Mouse (Mus musculus) embryonic facial prominence, embryonic 15.5 days (tissue): Measurements from ENCODE around the gene Hyal2. TPM values are rescaled to one million over a fixed set of nuclear protein-coding genes. Genes with fewer than 3 reads are reported as not detected.
A peak's percentile ranks its signal among the peaks of the same experiment; 100 is the strongest.

Experiments used
- ATAC-seq: fragments of 200-750 bp; cut with Nextera tagmentation; 2 replicates; pipeline ENCODE4 v1.8.0; 2017; ENCODE audit warnings: low read depth, moderate TSS enrichment; ENCODE audit not compliant: insufficient number of reproducible peaks, low FRiP score, low TSS enrichment
- H3K27ac ChIP-seq: fragments of 300-500 bp; sonication (generic); replicated peaks from 2 replicates; pipeline ENCODE4 v1.5.1; 2015; ENCODE audit warnings: mild to moderate bottlenecking, inconsistent platforms
- H3K27me3 ChIP-seq: fragments of 300-500 bp; sonication (generic); 2 replicates; pipeline ENCODE4 v1.6.1; 2015; ENCODE audit warnings: inconsistent platforms
- H3K36me3 ChIP-seq: fragments of 300-500 bp; sonication (generic); 2 replicates; pipeline ENCODE4 v1.6.1; 2015; ENCODE audit warnings: mild to moderate bottlenecking, inconsistent platforms
- H3K4me1 ChIP-seq: fragments of 300-500 bp; sonication (generic); 2 replicates; pipeline ENCODE4 v1.6.1; 2015; ENCODE audit warnings: inconsistent platforms
- H3K4me2 ChIP-seq: fragments of 300-500 bp; sonication (generic); replicated peaks from 2 replicates; pipeline ENCODE4 v1.6.1; 2015; ENCODE audit warnings: mild to moderate bottlenecking, inconsistent platforms
- H3K4me3 ChIP-seq: fragments of 300-500 bp; sonication (generic); replicated peaks from 2 replicates; pipeline ENCODE4 v1.5.1; 2015; ENCODE audit warnings: mild to moderate bottlenecking, inconsistent platforms
- H3K9ac ChIP-seq: fragments of 300-500 bp; sonication (generic); 2 replicates; pipeline ENCODE4 v1.6.1; 2015; ENCODE audit warnings: inconsistent platforms
- H3K9me3 ChIP-seq: fragments of 300-500 bp; sonication (generic); replicated peaks from 2 replicates; pipeline ENCODE4 v1.6.1; 2016; ENCODE audit warnings: inconsistent platforms
- WGBS: fragments of 180-500 bp; shearing (Covaris S2); methylation state at CpG from one replicate; pipeline ENCODE4 v1.1.7; 2015; 5-methylcytosine and 5-hydroxymethylcytosine counted together
- polyA plus RNA-seq: library from polyadenylated mRNA; unstranded; fragments of >200 nt; fragmentation: Nextera tagmentation; extraction: Ambion mirVana; gene quantifications from 2 replicates; pipeline ENCODE4 v1.2.1, GENCODE M21; 2015

Hyal2 gene
- polyA plus RNA-seq, 1 experiment from 2014 or later = 98.4 TPM

DNA sequence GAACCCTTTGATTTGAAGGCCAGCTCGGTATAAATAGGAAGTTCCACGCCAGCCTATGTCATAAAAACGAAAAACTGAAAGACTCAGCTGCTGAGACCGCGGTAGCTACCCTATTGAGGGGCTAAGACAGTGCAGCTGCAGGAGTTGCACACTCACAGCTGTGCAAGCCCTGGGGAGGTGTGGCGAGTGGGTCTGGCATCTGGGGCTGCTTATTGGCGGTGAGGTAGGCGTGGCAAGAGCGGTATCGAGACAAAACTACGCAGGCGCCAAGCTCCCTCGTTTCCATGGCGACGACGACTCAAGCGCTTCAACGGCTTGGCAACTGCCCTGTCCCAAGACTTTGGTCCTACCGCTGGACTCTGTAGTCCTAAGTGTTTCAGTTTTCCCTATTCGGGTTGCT lies 20.7 kb upstream of the Hyal2 start, which contains the start of gene Zmynd10:
Gene Zmynd10, plus strand, starts transcription at position 273 of the 400 bp plus-strand sequence.
- Histone ChIP-seq H3K27ac (0 out of 2 replicates have a peak within 1 kb of the TSS, but pooled peaks have one; percentile 23), H3K4me3 (peak within 1 kb of the TSS; percentile 18), H3K9me3 (no peaks in the 10 kb centered on the region), H3K9ac (no peak within 1 kb of the TSS), H3K27me3 (no peaks in the 10 kb centered on the region), H3K36me3 (peaks cover 22% of the 10 kb centered on the region), H3K4me2 (peak within 1 kb of the TSS; percentile 41), H3K4me1 (peaks cover 54% of the 10 kb centered on the region)
- ATAC-seq = peak; percentile 52; the same call in 1 of the 2 replicates
- 2% methylated on average over 20 of the region's 20 CpGs for WGBS

DNA sequence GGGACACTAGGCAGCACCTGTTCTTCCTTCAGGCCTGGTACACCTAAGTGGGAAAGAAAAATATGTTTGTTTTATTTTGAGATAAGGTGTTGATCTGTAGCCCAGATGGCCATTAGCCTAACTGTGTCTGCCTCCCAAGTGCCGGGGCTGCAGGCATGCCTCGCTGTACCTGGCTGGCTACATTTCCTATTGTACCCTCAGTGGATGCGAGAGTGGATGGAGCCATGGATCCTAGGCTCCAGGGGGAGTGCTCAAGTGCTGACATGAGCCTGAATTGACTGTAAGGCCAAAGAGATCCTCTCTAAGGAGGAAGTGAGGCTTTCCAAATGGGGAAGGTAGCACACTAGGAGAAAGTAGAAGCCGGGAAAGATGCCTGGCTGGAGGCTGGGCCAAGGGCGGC lies 19.8 kb upstream of the Hyal2 start:
- ATAC-seq = no peak

GRCm38 (mm10) chr9:107548820-107549219 lies 18.9 kb upstream of the Hyal2 start:
- no peak for ATAC-seq
- WGBS = 89% methylated on average over 10 of the region's 10 CpGs
- no peak overlapping the region for H3K4me2 ChIP-seq
- H3K4me1 ChIP-seq = peaks cover 62% of the 10 kb centered on the region
- H3K36me3 ChIP-seq = peaks cover 17% of the 10 kb centered on the region
- H3K9me3 ChIP-seq = no peaks in the 10 kb centered on the region
- H3K27me3 ChIP-seq = no peaks in the 10 kb centered on the region
- H3K4me3 ChIP-seq = no peak overlapping the region
- no peak overlapping the region for H3K9ac ChIP-seq
- no peak overlapping the region for H3K27ac ChIP-seq

More for the DNA sequence above, 19.8 kb upstream of the Hyal2 start:
- Histone ChIP-seq H3K36me3 (peaks cover 22% of the 10 kb centered on the region), H3K4me1 (peaks cover 56% of the 10 kb centered on the region), H3K27ac (no peak overlapping the region), H3K9me3 (no peaks in the 10 kb centered on the region), H3K9ac (no peak overlapping the region), H3K4me3 (no peak overlapping the region), H3K27me3 (no peaks in the 10 kb centered on the region), H3K4me2 (no peak overlapping the region)
- 79% methylated on average over 5 of the region's 5 CpGs for WGBS

DNA sequence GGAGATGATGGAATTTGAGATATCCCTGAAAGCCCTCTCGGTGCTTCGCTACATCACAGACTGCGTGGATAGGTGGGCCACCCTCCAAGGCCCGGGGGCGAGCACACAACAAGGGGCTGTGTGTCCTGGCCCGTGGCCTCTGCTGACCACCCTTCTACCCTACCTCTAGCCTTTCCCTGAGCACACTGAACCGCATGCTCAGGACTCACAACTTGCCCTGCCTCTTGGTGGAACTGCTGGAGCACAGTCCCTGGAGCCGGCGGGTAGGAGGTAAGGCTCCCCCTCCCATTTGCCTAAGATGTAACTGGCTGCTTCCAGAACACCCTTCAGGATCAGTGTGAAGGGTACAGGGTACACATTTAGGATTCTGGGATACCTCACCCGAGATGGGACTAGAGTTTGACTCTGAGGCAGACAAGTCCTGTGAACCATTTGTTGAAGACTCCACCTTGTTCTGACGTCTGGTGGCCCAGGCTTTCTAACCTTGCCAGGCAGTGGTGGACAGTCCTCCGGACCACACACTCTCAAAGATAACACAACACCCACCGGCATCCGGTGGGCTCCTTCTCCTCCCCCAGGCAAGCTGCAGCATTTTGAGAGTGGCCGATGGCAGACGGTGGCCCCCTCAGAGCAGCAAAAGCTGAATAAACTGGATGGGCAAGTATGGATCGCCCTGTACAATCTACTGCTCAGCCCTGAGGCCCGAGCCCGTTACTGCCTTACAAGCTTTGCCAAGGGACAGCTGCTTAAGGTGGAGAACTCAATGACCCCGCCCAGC lies 18.3 kb upstream of the Hyal2 start:
- Histone ChIP-seq H3K9ac (no peak overlapping the region; the same call in 1 of the 2 replicates), H3K27me3 (no peaks in the 10 kb centered on the region), H3K27ac (no peak overlapping the region), H3K4me3 (no peak overlapping the region), H3K4me1 (peaks cover 65% of the 10 kb centered on the region), H3K9me3 (no peaks in the 10 kb centered on the region), H3K36me3 (peaks cover 11% of the 10 kb centered on the region), H3K4me2 (no peak overlapping the region)
- WGBS = 77% methylated on average over 20 of the region's 20 CpGs
- ATAC-seq = no peak

DNA sequence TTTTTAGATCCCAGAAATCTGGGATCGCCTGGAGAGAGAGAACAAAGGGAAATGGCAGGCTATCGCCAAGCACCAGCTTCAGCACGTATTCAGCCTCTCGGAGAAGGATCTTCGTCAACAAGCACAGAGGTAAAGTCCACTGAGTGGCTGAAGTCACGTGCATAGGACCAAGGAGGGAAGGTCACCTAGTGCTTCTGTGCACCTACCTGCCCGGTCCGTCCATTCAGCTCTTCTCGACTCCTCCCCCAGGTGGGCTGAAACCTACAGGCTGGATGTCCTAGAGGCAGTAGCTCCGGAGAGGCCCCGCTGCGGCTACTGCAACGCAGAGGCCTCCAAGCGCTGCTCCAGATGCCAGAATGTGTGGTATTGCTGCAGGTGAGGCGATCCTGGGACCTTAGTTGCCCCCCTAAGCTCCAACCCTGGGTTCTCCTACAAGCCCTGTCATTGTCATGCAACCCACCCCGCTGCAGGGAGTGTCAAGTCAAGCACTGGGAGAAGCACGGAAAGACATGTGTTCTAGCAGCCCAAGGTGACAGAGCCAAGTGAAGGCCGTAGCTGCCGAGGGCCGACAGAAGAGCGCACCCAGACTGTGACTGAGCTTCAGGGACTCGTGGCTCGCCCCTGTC lies 17.1 kb upstream of the Hyal2 start:
- H3K4me1 ChIP-seq = peaks cover 69% of the 10 kb centered on the region
- no peaks in the 10 kb centered on the region for H3K9me3 ChIP-seq
- 0 out of 2 replicates have a peak overlapping the region, but pooled peaks have one; percentile 59 for H3K9ac ChIP-seq
- H3K4me3 ChIP-seq = peak overlapping the region; percentile 51
- peak overlapping the region; percentile 85 for H3K27ac ChIP-seq
- no peaks in the 10 kb centered on the region for H3K27me3 ChIP-seq
- peak overlapping the region; percentile 92 for H3K4me2 ChIP-seq
- no peaks in the 10 kb centered on the region for H3K36me3 ChIP-seq
- 36% methylated on average over 23 of the region's 23 CpGs for WGBS
- ATAC-seq = no peak

DNA sequence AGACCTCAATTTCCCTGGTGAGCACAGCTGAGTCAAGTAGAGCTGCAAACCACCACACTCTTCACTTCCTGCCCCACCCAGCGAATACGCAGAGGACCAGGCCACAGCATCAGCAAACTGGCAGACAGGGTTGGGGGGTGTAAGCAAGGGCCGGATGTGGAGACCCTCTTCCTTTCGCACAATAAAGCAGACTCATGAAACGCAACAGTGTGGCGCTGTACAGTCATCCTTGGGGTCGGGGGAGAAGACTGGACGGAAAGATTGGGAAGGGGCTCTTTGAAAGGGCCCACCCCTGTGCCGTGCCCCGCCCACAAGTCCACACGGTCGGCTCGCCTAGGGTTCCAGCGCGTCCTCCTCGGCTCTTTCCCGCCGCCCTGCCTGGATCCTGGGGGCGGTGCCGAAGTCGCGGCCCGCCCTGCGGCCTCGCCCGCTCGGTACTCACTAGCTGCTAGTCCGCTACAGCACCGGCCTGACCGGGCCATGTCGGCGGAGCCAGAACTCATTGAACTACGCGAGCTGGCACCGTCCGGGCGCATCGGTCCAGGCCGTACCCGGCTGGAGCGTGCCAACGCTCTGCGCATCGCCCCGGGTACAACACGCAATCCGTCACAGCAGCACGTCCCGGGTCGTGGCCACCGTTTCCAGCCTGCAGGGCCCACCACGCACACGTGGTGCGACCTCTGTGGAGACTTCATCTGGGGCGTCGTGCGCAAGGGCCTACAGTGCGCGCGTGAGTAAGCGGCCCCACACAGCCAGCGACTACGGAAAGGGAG lies 16.4 kb upstream of the Hyal2 start, which contains the start of gene Rassf1:
Gene Rassf1, plus strand, starts transcription at position 439 of the 773 bp plus-strand sequence.
- peak within 1 kb of the TSS; percentile 51 for H3K4me3 ChIP-seq
- H3K4me2 ChIP-seq = peak within 1 kb of the TSS; percentile 92
- peaks cover 72% of the 10 kb centered on the region for H3K4me1 ChIP-seq
- no peaks in the 10 kb centered on the region for H3K36me3 ChIP-seq
- no peaks in the 10 kb centered on the region for H3K27me3 ChIP-seq
- WGBS = under 1% methylated on average over 63 of the region's 63 CpGs
- peak within 1 kb of the TSS; percentile 85 for H3K27ac ChIP-seq
- no peaks in the 10 kb centered on the region for H3K9me3 ChIP-seq
- peak; percentile 65 for ATAC-seq
- peak within 1 kb of the TSS; percentile 59 for H3K9ac ChIP-seq

DNA sequence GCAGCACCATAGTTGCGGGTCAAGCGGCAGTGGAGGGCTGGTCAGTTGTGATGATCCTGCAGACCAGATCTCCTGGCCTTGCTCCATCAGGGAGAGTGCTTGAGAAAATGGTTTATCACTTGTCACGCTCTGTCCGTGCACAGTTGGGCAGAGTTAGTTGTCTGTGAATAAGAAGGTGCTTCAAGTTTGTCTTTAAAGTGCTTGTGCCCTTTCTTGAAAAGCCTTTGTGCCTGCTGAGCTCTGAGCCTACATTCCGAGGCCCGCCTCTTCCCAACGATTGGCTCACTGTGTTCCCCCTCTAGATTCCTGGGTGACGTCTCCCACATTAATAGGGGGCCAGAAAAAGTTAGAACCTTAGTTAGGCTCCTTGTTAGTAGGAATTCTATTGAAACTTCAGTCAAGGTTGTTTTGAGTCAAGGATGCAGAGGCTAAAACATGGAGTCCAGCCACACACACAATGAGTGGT lies 15.8 kb upstream of the Hyal2 start:
- peak overlapping the region; percentile 59 for H3K9ac ChIP-seq
- H3K4me2 ChIP-seq = peak overlapping the region; percentile 92
- H3K9me3 ChIP-seq = no peaks in the 10 kb centered on the region
- WGBS = 6% methylated on average over 8 of the region's 8 CpGs
- H3K27ac ChIP-seq = peak overlapping the region; percentile 85
- H3K36me3 ChIP-seq = 0 out of 2 replicates have a peak, but pooled peaks cover 3% of the 10 kb centered on the region
- ATAC-seq = no peak
- H3K27me3 ChIP-seq = no peaks in the 10 kb centered on the region
- H3K4me3 ChIP-seq = peak overlapping the region; percentile 51
- peaks cover 72% of the 10 kb centered on the region for H3K4me1 ChIP-seq

- no peak overlapping the region for H3K9ac ChIP-seq
- H3K4me1 ChIP-seq = peaks cover 70% of the 10 kb centered on the region
- H3K27ac ChIP-seq = peak overlapping the region; percentile 85; the same call in 1 of the 2 replicates
Observed at GRCm38 (mm10) chr9:107552690-107553393, 14.9 kb upstream of the Hyal2 start.

GRCm38 (mm10) chr9:107553541-107554318 lies 14.0 kb upstream of the Hyal2 start:
- H3K27me3 ChIP-seq = no peaks in the 10 kb centered on the region
- ATAC-seq = peak; percentile 21
- H3K27ac ChIP-seq = peak overlapping the region; percentile 97
- H3K4me2 ChIP-seq = peak overlapping the region; percentile 92
- H3K4me3 ChIP-seq = peak overlapping the region; percentile 83
- H3K4me1 ChIP-seq = peaks cover 68% of the 10 kb centered on the region
- H3K36me3 ChIP-seq = peaks cover 19% of the 10 kb centered on the region
- no peaks in the 10 kb centered on the region for H3K9me3 ChIP-seq
- H3K9ac ChIP-seq = peak overlapping the region; percentile 44; the same call in 1 of the 2 replicates
- 5% methylated on average over 37 of the region's 37 CpGs for WGBS

More at GRCm38 (mm10) chr9:107552690-107553393, 14.9 kb upstream of the Hyal2 start:
- ATAC-seq = no peak
- Histone ChIP-seq H3K27me3 (no peaks in the 10 kb centered on the region), H3K4me3 (peak overlapping the region; percentile 83), H3K9me3 (no peaks in the 10 kb centered on the region), H3K4me2 (peak overlapping the region; percentile 92), H3K36me3 (peaks cover 10% of the 10 kb centered on the region)
- 80% methylated on average over 5 of the region's 5 CpGs for WGBS
